Mouse (Mus musculus): ENCODE measurements around the gene Bloc1s4. TPM values are rescaled to one million over a fixed set of nuclear protein-coding genes. Genes with fewer than 3 reads are reported as not detected.

Bloc1s4 gene
- total and polyA plus RNA-seq, 3 experiments = 9.7 to 13.5 (median 11.1) TPM

GRCm38 (mm10) chr5:36772586-36772985 is 24.1 kb upstream of the Bloc1s4 start:
- intact Hi-C loops (cut with DNase I) = no loop called here
- no peak for DNase-seq
- Histone ChIP-seq H3K4me3 (no peak overlapping the region), H3K27ac (no peak overlapping the region), H3K27me3 (ENCODE audit: control insufficient read depth, insufficient read depth, low read length) (no peaks in the 10 kb centered on the region), H3K9ac (ENCODE audit: low read depth, low read length) (no peak overlapping the region), H3K36me3 (ENCODE audit: control insufficient read depth, insufficient read depth, low read length) (no peaks in the 10 kb centered on the region), H3K79me2 (replicated peaks; ENCODE audit: control insufficient read depth, insufficient read depth, low read length) (no peaks in the 10 kb centered on the region), H3K4me1 (ENCODE audit: control insufficient read depth, insufficient read depth, low read length) (no peaks in the 10 kb centered on the region)
- 85% methylated on average over 5 of the region's 5 CpGs for WGBS
- TF ChIP-seq POLR2A (IDR thresholded peaks at IDR 0.05; ENCODE audit: insufficient read depth, low read depth, low read length) (no peak), EP300 (IDR thresholded peaks at IDR 0.05; ENCODE audit: insufficient read depth, low read depth, low read length) (no peak), CTCF (IDR thresholded peaks at IDR 0.05) (no peak)

GRCm38 (mm10) chr5:36769603-36770002 is 21.2 kb upstream of the Bloc1s4 start:
- no peak overlapping the region for H3K4me3 ChIP-seq
- no peaks in the 10 kb centered on the region for H3K79me2 ChIP-seq (replicated peaks; ENCODE audit: control insufficient read depth, insufficient read depth, low read length)
- 58% methylated on average over 3 of the region's 3 CpGs for WGBS
- no peaks in the 10 kb centered on the region for H3K27me3 ChIP-seq (ENCODE audit: control insufficient read depth, insufficient read depth, low read length)
- no peaks in the 10 kb centered on the region for H3K36me3 ChIP-seq (ENCODE audit: control insufficient read depth, insufficient read depth, low read length)
- intact Hi-C loops (cut with DNase I) = no loop called here
- H3K4me1 ChIP-seq (ENCODE audit: control insufficient read depth, insufficient read depth, low read length) = no peaks in the 10 kb centered on the region
- H3K9ac ChIP-seq (ENCODE audit: low read depth, low read length) = no peak overlapping the region
- H3K27ac ChIP-seq = no peak overlapping the region
- no peak for DNase-seq
- TF ChIP-seq EP300 (IDR thresholded peaks at IDR 0.05; ENCODE audit: insufficient read depth, low read depth, low read length) (no peak), CTCF (IDR thresholded peaks at IDR 0.05) (no peak), POLR2A (IDR thresholded peaks at IDR 0.05; ENCODE audit: insufficient read depth, low read depth, low read length) (no peak)

- Histone ChIP-seq H3K27me3 (ENCODE audit: control insufficient read depth, insufficient read depth, low read length) (no peaks in the 10 kb centered on the region), H3K9ac (ENCODE audit: low read depth, low read length) (no peak overlapping the region), H3K79me2 (replicated peaks; ENCODE audit: control insufficient read depth, insufficient read depth, low read length) (no peaks in the 10 kb centered on the region), H3K27ac (no peak overlapping the region), H3K36me3 (ENCODE audit: control insufficient read depth, insufficient read depth, low read length) (no peaks in the 10 kb centered on the region), H3K4me3 (no peak overlapping the region), H3K4me1 (ENCODE audit: control insufficient read depth, insufficient read depth, low read length) (no peaks in the 10 kb centered on the region)
- 31% methylated on average over 10 of the region's 10 CpGs for WGBS
- no peak for DNase-seq
- no peak for TF ChIP-seq POLR2A (IDR thresholded peaks at IDR 0.05; ENCODE audit: insufficient read depth, low read depth, low read length)
- TF ChIP-seq EP300 (IDR thresholded peaks at IDR 0.05; ENCODE audit: insufficient read depth, low read depth, low read length) = no peak
- no peak for TF ChIP-seq CTCF (IDR thresholded peaks at IDR 0.05)
- intact Hi-C loops (cut with DNase I) = no loop called here
These were observed 18.7 kb upstream of the Bloc1s4 start for GRCm38 (mm10) chr5:36766958-36767703.

GRCm38 (mm10) chr5:36759848-36760247 is 11.4 kb upstream of the Bloc1s4 start:
- no peaks in the 10 kb centered on the region for H3K27me3 ChIP-seq (ENCODE audit: control insufficient read depth, insufficient read depth, low read length)

GRCm38 (mm10) chr5:36757033-36757432 is 8.6 kb upstream of the Bloc1s4 start:
- WGBS = 73% methylated on average over 5 of the region's 5 CpGs
- Histone ChIP-seq H3K79me2 (replicated peaks; ENCODE audit: control insufficient read depth, insufficient read depth, low read length) (no peaks in the 10 kb centered on the region), H3K4me1 (ENCODE audit: control insufficient read depth, insufficient read depth, low read length) (no peaks in the 10 kb centered on the region), H3K4me3 (no peak overlapping the region), H3K27me3 (ENCODE audit: control insufficient read depth, insufficient read depth, low read length) (no peaks in the 10 kb centered on the region), H3K36me3 (ENCODE audit: control insufficient read depth, insufficient read depth, low read length) (no peaks in the 10 kb centered on the region), H3K27ac (no peak overlapping the region), H3K9ac (ENCODE audit: low read depth, low read length) (no peak overlapping the region)
- no peak for DNase-seq
- intact Hi-C loops (cut with DNase I) = loop anchor here (5.0 kb wide), 1 partner anchor 70 kb away; no protein-coding TSS in a partner anchor
- no peak for TF ChIP-seq POLR2A (IDR thresholded peaks at IDR 0.05; ENCODE audit: insufficient read depth, low read depth, low read length)
- peak; percentile 73 for TF ChIP-seq CTCF (IDR thresholded peaks at IDR 0.05)

More at GRCm38 (mm10) chr5:36759848-36760247, 11.4 kb upstream of the Bloc1s4 start:
- TF ChIP-seq CTCF (IDR thresholded peaks at IDR 0.05) = no peak
- TF ChIP-seq EP300 (IDR thresholded peaks at IDR 0.05; ENCODE audit: insufficient read depth, low read depth, low read length) = no peak
- H3K27ac ChIP-seq = no peak overlapping the region
- H3K9ac ChIP-seq (ENCODE audit: low read depth, low read length) = no peak overlapping the region
- no peaks in the 10 kb centered on the region for H3K4me1 ChIP-seq (ENCODE audit: control insufficient read depth, insufficient read depth, low read length)
- intact Hi-C loops (cut with DNase I) = loop anchor here (5.0 kb wide), 1 partner anchor 67 kb away; no protein-coding TSS in a partner anchor
- H3K4me3 ChIP-seq = no peak overlapping the region
- H3K79me2 ChIP-seq (replicated peaks; ENCODE audit: control insufficient read depth, insufficient read depth, low read length) = no peaks in the 10 kb centered on the region
- no peak for DNase-seq
- WGBS = 59% methylated on average over 4 of the region's 4 CpGs
- H3K36me3 ChIP-seq (ENCODE audit: control insufficient read depth, insufficient read depth, low read length) = no peaks in the 10 kb centered on the region

Data from heart, adult 2 months (tissue).